Mouse (Mus musculus) T-cell, adult 66 days (primary cell): ENCODE measurements around the gene 4930451I11Rik. TPM values are rescaled to one million over a fixed set of nuclear protein-coding genes. Genes with fewer than 3 reads are reported as not detected.

ENCODE experiments used
- total RNA-seq, 2 experiments: library from RNA; stranded (reverse); gene quantifications; 3 replicates in 1 of 2; 4 replicates in 1 of 2; pipeline ENCODE4 v1.2.4; 2023

Gene 4930451I11Rik
- total RNA-seq, result not detected

GRCm38 (mm10) chr7:126831539-126831938 lies at the start of gene 4930451I11Rik:
4930451I11Rik (minus strand) TSS chr7:126831639.

GRCm38 (mm10) chr7:126862147-126862784 lies 30.8 kb upstream of the 4930451I11Rik start, which contains the start of gene Ino80e:
Ino80e (minus strand) TSS chr7:126862377.

GRCm38 (mm10) chr7:126861429-126862130 lies 30.1 kb upstream of the 4930451I11Rik start, which contains the start of gene Hirip3:
Hirip3 (plus strand) TSS chr7:126861972.

GRCm38 (mm10) chr7:126847116-126847420 lies 15.6 kb upstream of the 4930451I11Rik start, which contains the start of gene Doc2a:
Doc2a (plus strand) TSS chr7:126847416.

GRCm38 (mm10) chr7:126797411-126798126 lies 33.9 kb downstream of the 4930451I11Rik start, which contains the start of gene Fam57b:
Fam57b (plus strand) TSS chr7:126797668.

GRCm38 (mm10) chr7:126791851-126792720 lies 39.4 kb downstream of the 4930451I11Rik start, which contains the start of gene Ppp4c:
Ppp4c (minus strand) TSS chr7:126792496.

GRCm38 (mm10) chr7:126780971-126781635 lies 50.3 kb downstream of the 4930451I11Rik start, which contains the start of gene Tbx6:
Tbx6 (plus strand) TSS chr7:126781483.

Other genes with a start within 250 kb of the 4930451I11Rik start
- gene Apobr, start 246.7 kb downstream of the 4930451I11Rik start, total RNA-seq, result 1 to 10 TPM; 8.0 to 8.8 TPM
- 100 to 1,000 TPM; 129 to 140 TPM for gene Cln3, start 245.8 kb downstream of the 4930451I11Rik start, total RNA-seq
- gene Il27, start 236.7 kb downstream of the 4930451I11Rik start, total RNA-seq, result not detected
- gene Nupr1, start 200.8 kb downstream of the 4930451I11Rik start, total RNA-seq, result not detected
- 10 to 100 TPM; 71.8 to 85.5 TPM for gene Sgf29, start 182.3 kb downstream of the 4930451I11Rik start, total RNA-seq
- 1 to 10 TPM in 1 of 2 experiments, not detected in 1; 1.3 TPM for gene Sult1a1, start 155.2 kb downstream of the 4930451I11Rik start, total RNA-seq
- 100 to 1,000 TPM; 171 to 175 TPM for gene Bola2, start 136.2 kb downstream of the 4930451I11Rik start, total RNA-seq
- 10 to 100 TPM; 15.6 to 17.2 TPM for gene Slx1b, start 135.9 kb downstream of the 4930451I11Rik start, total RNA-seq
- 1,000 to 10,000 TPM; 1,416 to 1,422 TPM for gene Coro1a, start 123.9 kb downstream of the 4930451I11Rik start, total RNA-seq
- gene Mapk3, start 72.0 kb downstream of the 4930451I11Rik start, total RNA-seq, result 10 to 100 TPM; 37.3 to 45.5 TPM
- gene Gdpd3, start 65.3 kb downstream of the 4930451I11Rik start, total RNA-seq, result 1 to 10 TPM; 3.6 to 4.4 TPM
- gene Ypel3, start 54.7 kb downstream of the 4930451I11Rik start, total RNA-seq, result 100 to 1,000 TPM; 240 to 256 TPM
- gene Tbx6, start 50.2 kb downstream of the 4930451I11Rik start, total RNA-seq, result 10 to 100 TPM; 11.6 to 13.5 TPM
- gene Ppp4c, start 39.1 kb downstream of the 4930451I11Rik start, total RNA-seq, result 100 to 1,000 TPM; 229 to 235 TPM
- not detected for gene Fam57b, start 34.0 kb downstream of the 4930451I11Rik start, total RNA-seq
- not detected for gene Doc2a, start 15.8 kb upstream of the 4930451I11Rik start, total RNA-seq
- gene Hirip3, start 30.3 kb upstream of the 4930451I11Rik start, total RNA-seq, result 10 to 100 TPM; 22.0 to 25.4 TPM
- gene Ino80e, start 30.7 kb upstream of the 4930451I11Rik start, total RNA-seq, result 10 to 100 TPM; 68.2 to 83.5 TPM
- gene Taok2, start 53.1 kb upstream of the 4930451I11Rik start, total RNA-seq, result 100 to 1,000 TPM in 1 of 2 experiments, 10 to 100 TPM in 1; 91.4 to 105 TPM
- gene Tmem219, start 91.3 kb upstream of the 4930451I11Rik start, total RNA-seq, result 10 to 100 TPM; 27.4 to 28.3 TPM
- 10 to 100 TPM; 33.0 to 38.9 TPM for gene Kctd13, start 97.2 kb upstream of the 4930451I11Rik start, total RNA-seq
- not detected for gene Asphd1, start 117.9 kb upstream of the 4930451I11Rik start, total RNA-seq
- gene Sez6l2, start 118.9 kb upstream of the 4930451I11Rik start, total RNA-seq, result 10 to 100 TPM in 1 of 2 experiments, 1 to 10 TPM in 1; 9.7 to 10.1 TPM
- 100 to 1,000 TPM; 159 to 167 TPM for gene Cdipt, start 144.3 kb upstream of the 4930451I11Rik start, total RNA-seq
- gene Cdiptos, start 144.5 kb upstream of the 4930451I11Rik start, total RNA-seq, result not detected
- 10 to 100 TPM; 30.2 to 36.9 TPM for gene Mvp, start 183.0 kb upstream of the 4930451I11Rik start, total RNA-seq
- 1 to 10 TPM; 3.6 to 4.6 TPM for gene Pagr1b, start 184.8 kb upstream of the 4930451I11Rik start, total RNA-seq
- 10 to 100 TPM; 24.7 to 40.0 TPM for gene Pagr1a, start 185.7 kb upstream of the 4930451I11Rik start, total RNA-seq
- 10 to 100 TPM; 20.9 to 36.5 TPM for gene Gm42742, start 189.5 kb upstream of the 4930451I11Rik start, total RNA-seq
- 1 to 10 TPM; 5.0 to 7.0 TPM for gene Prrt2, start 189.6 kb upstream of the 4930451I11Rik start, total RNA-seq
- gene Maz, start 195.4 kb upstream of the 4930451I11Rik start, total RNA-seq, result 100 to 1,000 TPM; 237 to 238 TPM
- gene Kif22, start 210.8 kb upstream of the 4930451I11Rik start, total RNA-seq, result 1 to 10 TPM; 3.6 to 4.8 TPM